ENCODE assay signal across 19 mouse cellular contexts in the genomic region with DNA sequence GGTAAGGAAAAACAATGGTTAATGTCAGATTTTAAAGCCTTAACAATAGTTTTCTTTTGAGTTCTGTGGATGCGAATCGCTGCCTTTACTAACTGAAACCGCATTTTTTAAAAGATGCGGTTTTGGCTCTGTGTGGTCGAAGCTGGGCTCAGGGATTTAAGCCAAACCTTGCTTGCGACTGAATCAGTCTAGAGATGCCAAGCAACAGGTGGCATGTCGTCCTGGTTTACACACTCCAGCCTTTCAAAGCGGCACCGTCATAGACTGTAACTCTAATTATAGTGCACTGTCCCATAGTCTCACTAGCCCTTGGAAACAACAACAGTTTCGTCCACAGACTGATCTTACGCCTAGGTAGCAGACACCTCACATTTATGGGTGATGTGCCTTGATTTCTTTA.
"Had no signal": no experiment of that assay in that cellular context is flagged by ENCODE, and none has a peak within 500 bp of the region (broad histone marks: within the 10 kb centered on the region; RNA-seq: fewer than 3 reads in every experiment).

No protein-coding gene starts in this region.

- DNase-seq: liver, postnatal 0 days; lung, adult 2 months; lung, postnatal 14 days; lung, postnatal 36 days; retina, postnatal 1 day; right cerebral cortex, postnatal 25 days; right cerebral cortex, postnatal 4 days; spleen, adult 18-20 months; thymus, adult 18-20 months; thymus, postnatal 14 days; thymus, postnatal 36 days had no signal

- H3K4me2 ChIP-seq: liver, embryonic 15.5 days; lung, embryonic 15.5 days; midbrain, embryonic 11.5 days; midbrain, embryonic 13.5 days; midbrain, embryonic 15.5 days; neural tube, embryonic 13.5 days; neural tube, embryonic 15.5 days had no signal

- H3K4me3 ChIP-seq: liver, embryonic 15.5 days; lung, embryonic 15.5 days; midbrain, embryonic 13.5 days; midbrain, embryonic 15.5 days; neural tube, embryonic 13.5 days; neural tube, embryonic 15.5 days had no signal

- H3K27me3 ChIP-seq: liver, embryonic 15.5 days; lung, embryonic 15.5 days; megakaryocyte, embryonic 14.5 days; midbrain, embryonic 13.5 days; midbrain, embryonic 15.5 days; neural tube, embryonic 13.5 days; neural tube, embryonic 15.5 days had no signal

- H3K36me3 ChIP-seq: liver, embryonic 15.5 days; lung, embryonic 15.5 days; midbrain, embryonic 13.5 days; midbrain, embryonic 15.5 days; neural tube, embryonic 13.5 days; neural tube, embryonic 15.5 days had no signal
